Mouse (Mus musculus) fibroblast of lung, adult 2 months (primary cell): ENCODE data around the gene Mad2l1bp.
A peak's percentile ranks its signal among the peaks of the same experiment; 100 is the strongest.

Source experiments
- DNase-seq: peaks from one replicate; pipeline ENCODE4 v3.0.0-alpha.2; 2011; ENCODE audit warnings: low read depth

The Mad2l1bp gene

GRCm38 (mm10) chr17:46156680-46157079 is 3.3 kb upstream of the Mad2l1bp start:
- no peak for DNase-seq

GRCm38 (mm10) chr17:46154336-46154735 is 983 bp upstream of the Mad2l1bp start:
- no peak for DNase-seq

- DNase-seq, result peak; percentile 59
These were observed 9.6 kb downstream of the Mad2l1bp start, which contains the start of gene Rsph9 for GRCm38 (mm10) chr17:46143578-46144423. Gene Rsph9 (minus strand): TSS chr17:46144216.

- DNase-seq, result no peak
These were observed 13.5 kb downstream of the Mad2l1bp start for GRCm38 (mm10) chr17:46139872-46140271.

- DNase-seq, result no peak
These were observed 14.7 kb downstream of the Mad2l1bp start for GRCm38 (mm10) chr17:46138563-46139236.

GRCm38 (mm10) chr17:46132862-46133261 is 20.5 kb downstream of the Mad2l1bp start:
- no peak for DNase-seq

- DNase-seq, result no peak
These were observed 21.2 kb downstream of the Mad2l1bp start for GRCm38 (mm10) chr17:46132058-46132718.

GRCm38 (mm10) chr17:46129741-46130498 is 23.4 kb downstream of the Mad2l1bp start:
- DNase-seq, result peak; percentile 97

GRCm38 (mm10) chr17:46127814-46128493 is 25.4 kb downstream of the Mad2l1bp start:
- no peak for DNase-seq

- DNase-seq, result no peak
These were observed 26.7 kb downstream of the Mad2l1bp start for GRCm38 (mm10) chr17:46126608-46127007.

- no peak for DNase-seq
These were observed 29.2 kb downstream of the Mad2l1bp start for GRCm38 (mm10) chr17:46123953-46124700.

GRCm38 (mm10) chr17:46123285-46123684 is 30.1 kb downstream of the Mad2l1bp start:
- DNase-seq, result no peak

- DNase-seq, result no peak
These were observed 30.6 kb downstream of the Mad2l1bp start for GRCm38 (mm10) chr17:46122791-46123190.

- DNase-seq, result no peak
These were observed 33.7 kb downstream of the Mad2l1bp start for GRCm38 (mm10) chr17:46119641-46120040.

GRCm38 (mm10) chr17:46118423-46118850 is 34.9 kb downstream of the Mad2l1bp start:
- DNase-seq, result no peak

GRCm38 (mm10) chr17:46117623-46118422 is 35.5 kb downstream of the Mad2l1bp start:
- no peak for DNase-seq

- no peak for DNase-seq
These were observed 36.5 kb downstream of the Mad2l1bp start for GRCm38 (mm10) chr17:46116881-46117280.

- DNase-seq, result no peak
These were observed 37.2 kb downstream of the Mad2l1bp start for GRCm38 (mm10) chr17:46116138-46116537.

GRCm38 (mm10) chr17:46115489-46115888 is 37.9 kb downstream of the Mad2l1bp start:
- DNase-seq, result no peak
